Mouse (Mus musculus) ES-Bruce4 (cell line): ENCODE results near the gene Ttll11. TPM values are rescaled to one million over a fixed set of nuclear protein-coding genes. Genes with fewer than 3 reads are reported as not detected.

Source experiments
- H3K27ac ChIP-seq: 2 replicates; pipeline ENCODE4 v1.5.1; 2012; ENCODE audit warnings: low read length, inconsistent platforms; ENCODE audit not compliant: insufficient read depth
- H3K27me3 ChIP-seq: 2 replicates; pipeline ENCODE4 v1.6.1; 2012; ENCODE audit warnings: mild to moderate bottlenecking, low read length, inconsistent platforms; ENCODE audit not compliant: control insufficient read depth, poor library complexity, insufficient read depth, severe bottlenecking
- H3K36me3 ChIP-seq: 2 replicates; pipeline ENCODE4 v1.6.1; 2012; ENCODE audit warnings: inconsistent platforms, mild to moderate bottlenecking, low read length, moderate library complexity; ENCODE audit not compliant: control insufficient read depth, poor library complexity, insufficient read depth, severe bottlenecking
- H3K4me1 ChIP-seq: one replicate; pipeline ENCODE4 v1.8.1; 2011; ENCODE audit warnings: low read length; ENCODE audit not compliant: control insufficient read depth, insufficient read depth
- H3K4me3 ChIP-seq: 2 replicates; pipeline ENCODE4 v1.5.1; 2011; ENCODE audit warnings: low read depth, mild to moderate bottlenecking, low read length
- H3K9ac ChIP-seq: 2 replicates; pipeline ENCODE4 v1.6.1; 2012; ENCODE audit warnings: low read depth, mild to moderate bottlenecking, inconsistent platforms; ENCODE audit not compliant: poor library complexity, severe bottlenecking
- H3K9me3 ChIP-seq: replicated peaks from 2 replicates; pipeline ENCODE4 v1.6.1; 2012; ENCODE audit warnings: mild to moderate bottlenecking, low read length, inconsistent platforms; ENCODE audit not compliant: control insufficient read depth, poor library complexity, insufficient read depth, severe bottlenecking
- CTCF ChIP-seq: IDR thresholded peaks from one replicate; pipeline ENCODE4 v1.8.1; 2011; ENCODE audit warnings: low read depth, low read length
- EP300 ChIP-seq: IDR thresholded peaks from 2 replicates; pipeline ENCODE4 v1.6.1; 2011; ENCODE audit warnings: low read depth, low read length; ENCODE audit not compliant: insufficient read depth
- POLR2A ChIP-seq: IDR thresholded peaks from one replicate; pipeline ENCODE4 v1.8.1; 2011; ENCODE audit warnings: low read length; ENCODE audit not compliant: insufficient read depth
- polyA plus RNA-seq: library from polyadenylated mRNA; stranded (reverse); fragments of >200 nt; gene quantifications from 2 replicates; pipeline ENCODE4 v1.2.4, GENCODE M21; 2011; ENCODE audit warnings: low read depth; ENCODE audit not compliant: missing spikeins, insufficient read depth, insufficient read length

Ttll11 gene
- polyA plus RNA-seq, 1 experiment, result not detected

DNA sequence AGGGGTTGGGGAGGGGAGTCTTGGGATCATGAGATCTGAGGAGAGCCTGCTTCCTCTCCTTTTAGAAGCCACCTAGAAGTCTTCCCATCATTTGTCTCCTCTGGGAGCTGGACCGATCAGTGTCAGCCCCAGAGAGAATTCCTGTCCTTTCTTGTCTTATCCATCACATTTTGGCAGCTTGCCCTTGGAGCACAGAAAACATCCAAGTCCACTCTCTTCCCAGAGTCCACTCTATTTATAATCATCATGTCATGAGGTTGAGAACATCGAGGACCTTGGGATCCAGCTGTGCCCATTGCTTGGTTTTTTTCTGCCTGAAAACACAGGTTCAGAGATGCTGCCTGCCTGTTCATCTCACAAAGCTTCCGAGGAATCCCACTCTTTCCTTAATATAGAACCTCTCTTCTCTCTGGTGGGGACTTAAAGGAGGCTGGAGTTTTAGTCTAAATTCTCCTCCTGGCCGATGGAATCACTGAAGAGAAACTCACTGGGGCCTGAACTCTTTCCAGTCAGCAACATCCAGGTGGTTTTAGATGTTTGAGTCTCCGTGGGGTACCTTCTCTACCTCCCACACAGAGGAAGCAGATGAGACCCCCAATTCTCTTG, 163.6 kb downstream of the Ttll11 start:
- Histone ChIP-seq H3K9ac (no peak overlapping the region), H3K36me3 (no peaks in the 10 kb centered on the region), H3K4me1 (no peaks in the 10 kb centered on the region), H3K9me3 (no peaks in the 10 kb centered on the region), H3K27ac (no peak overlapping the region), H3K4me3 (no peak overlapping the region), H3K27me3 (no peaks in the 10 kb centered on the region)
- TF ChIP-seq POLR2A, result no peak
- no peak for TF ChIP-seq CTCF
- TF ChIP-seq EP300, result no peak

DNA sequence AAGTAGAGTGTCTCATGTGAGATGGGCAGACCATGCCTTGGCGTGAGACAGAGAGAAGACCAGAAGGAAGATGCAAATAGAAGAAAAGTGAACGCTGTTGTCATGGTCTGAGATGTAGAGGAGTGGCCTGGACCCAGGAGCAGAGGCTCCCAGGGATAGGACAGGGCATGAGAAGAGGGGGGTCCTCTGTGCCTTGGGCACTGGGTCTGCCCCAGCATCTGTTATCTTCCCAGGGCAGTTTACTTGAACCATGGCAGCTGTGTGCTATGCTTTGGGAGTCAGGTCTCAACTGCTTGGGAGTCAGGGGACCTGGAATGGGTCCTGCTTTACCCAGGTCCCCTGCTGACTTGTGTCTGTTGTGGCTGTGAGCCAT, 167.2 kb downstream of the Ttll11 start:
- no peak for TF ChIP-seq POLR2A
- no peak for TF ChIP-seq EP300
- no peak for TF ChIP-seq CTCF
- H3K9me3 ChIP-seq, result no peaks in the 10 kb centered on the region
- H3K27me3 ChIP-seq, result no peaks in the 10 kb centered on the region
- no peak overlapping the region for H3K27ac ChIP-seq
- H3K4me3 ChIP-seq, result no peak overlapping the region
- H3K9ac ChIP-seq, result no peak overlapping the region
- no peaks in the 10 kb centered on the region for H3K4me1 ChIP-seq
- no peaks in the 10 kb centered on the region for H3K36me3 ChIP-seq

DNA sequence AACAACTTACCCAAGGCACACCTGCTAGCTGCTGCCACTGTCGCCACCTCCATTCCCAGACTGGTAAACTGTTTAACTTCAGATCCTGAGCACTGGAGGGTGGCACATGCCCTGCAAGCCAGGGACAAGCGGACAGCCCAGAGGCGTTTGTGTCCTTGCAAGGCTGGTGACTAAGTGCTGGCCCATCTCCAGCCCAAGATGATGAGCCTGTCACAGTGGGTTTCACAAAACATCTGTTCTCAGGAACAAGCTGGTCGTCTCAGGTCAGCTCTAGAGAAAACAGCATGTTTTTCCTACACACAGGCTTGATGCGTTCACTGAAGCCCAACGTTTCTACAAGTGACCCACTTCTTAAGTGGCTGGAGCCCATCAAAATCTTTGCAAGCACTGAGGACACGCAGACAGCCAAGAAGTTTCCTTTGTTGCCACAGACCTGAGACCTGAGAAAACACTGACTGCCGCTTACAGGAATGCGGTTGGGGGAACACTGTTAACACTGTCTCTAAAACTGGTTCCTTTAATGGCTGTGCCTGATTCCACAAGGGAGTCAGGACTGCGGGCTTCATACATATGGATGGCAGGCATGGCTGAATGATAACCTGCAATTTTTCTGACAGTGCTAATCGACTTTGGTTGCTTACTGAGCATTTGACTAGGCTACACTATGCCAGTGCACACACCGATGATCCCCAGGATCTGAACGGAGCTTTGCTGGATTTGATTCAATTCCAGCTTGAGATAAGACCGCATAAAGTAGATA, 167.7 kb downstream of the Ttll11 start:
- Histone ChIP-seq H3K9ac (no peak overlapping the region), H3K4me1 (no peaks in the 10 kb centered on the region), H3K36me3 (no peaks in the 10 kb centered on the region), H3K27ac (no peak overlapping the region), H3K9me3 (no peaks in the 10 kb centered on the region), H3K4me3 (no peak overlapping the region), H3K27me3 (no peaks in the 10 kb centered on the region)
- TF ChIP-seq POLR2A (no peak), EP300 (no peak), CTCF (no peak)

DNA sequence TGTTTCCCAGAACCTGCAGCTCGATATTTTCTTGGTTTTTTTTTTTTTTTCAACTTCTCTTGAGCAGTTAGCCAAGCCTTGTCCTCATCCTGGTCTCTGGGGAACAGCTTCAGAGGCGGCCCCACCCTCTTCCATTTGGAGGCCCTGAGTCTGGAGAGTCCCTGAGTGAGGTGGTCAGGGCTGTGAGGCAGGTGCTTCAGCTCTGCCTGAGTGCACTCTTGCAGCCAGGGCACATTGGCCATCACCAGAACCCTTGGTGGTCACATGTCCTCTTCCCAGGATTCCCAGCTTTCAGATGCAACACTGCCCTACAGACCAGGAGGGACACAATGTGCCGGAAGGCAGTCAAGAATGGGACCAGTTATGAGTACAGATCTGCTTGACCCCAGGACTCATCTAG, 169.7 kb downstream of the Ttll11 start:
- no peaks in the 10 kb centered on the region for H3K36me3 ChIP-seq
- TF ChIP-seq EP300 (no peak), POLR2A (no peak), CTCF (no peak)
- H3K27me3 ChIP-seq, result no peaks in the 10 kb centered on the region
- no peak overlapping the region for H3K4me3 ChIP-seq
- no peaks in the 10 kb centered on the region for H3K4me1 ChIP-seq
- no peak overlapping the region for H3K27ac ChIP-seq
- H3K9me3 ChIP-seq, result no peaks in the 10 kb centered on the region
- no peak overlapping the region for H3K9ac ChIP-seq

DNA sequence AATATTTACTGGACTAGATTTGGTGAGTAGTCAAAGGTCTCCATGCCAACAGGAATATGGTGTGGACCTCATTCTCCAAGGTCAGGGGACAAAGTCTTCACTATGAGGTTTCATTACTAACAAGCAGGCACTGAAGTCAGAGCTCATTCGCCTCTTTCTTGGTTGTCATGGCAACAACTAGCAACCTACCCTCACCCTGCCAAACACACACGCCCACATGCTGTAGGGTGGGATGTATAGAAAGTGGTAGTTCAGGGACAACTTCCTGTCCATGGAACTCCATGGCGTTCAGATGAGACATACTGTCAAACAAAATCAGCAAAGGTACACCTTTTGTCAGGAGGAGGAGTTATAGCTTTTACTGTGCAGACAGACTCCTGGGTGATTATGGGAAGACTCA, 170.6 kb downstream of the Ttll11 start:
- Histone ChIP-seq H3K4me3 (no peak overlapping the region), H3K9ac (no peak overlapping the region), H3K4me1 (no peaks in the 10 kb centered on the region), H3K27me3 (no peaks in the 10 kb centered on the region), H3K27ac (no peak overlapping the region), H3K36me3 (no peaks in the 10 kb centered on the region), H3K9me3 (no peaks in the 10 kb centered on the region)
- TF ChIP-seq EP300 (no peak), POLR2A (no peak), CTCF (no peak)

DNA sequence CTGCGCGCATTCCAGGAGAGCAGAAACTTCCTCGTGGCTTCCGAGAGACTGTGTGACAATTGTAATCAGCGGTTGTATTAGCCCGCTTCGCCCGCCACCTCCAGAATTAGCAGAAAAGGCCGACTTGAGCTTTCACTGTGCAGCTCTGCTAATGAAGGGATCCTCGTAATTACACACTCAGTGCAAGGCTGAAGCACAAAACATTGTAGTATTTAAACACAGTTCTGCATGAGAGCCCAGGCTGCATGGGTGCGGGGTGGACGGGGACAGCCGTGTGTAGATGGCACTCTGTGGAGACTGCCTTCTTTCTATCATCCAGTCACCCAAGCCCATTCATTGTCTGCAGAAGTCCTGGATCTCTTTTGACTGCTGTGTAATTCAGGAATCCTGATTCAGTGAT, 173.8 kb downstream of the Ttll11 start:
- Histone ChIP-seq H3K27me3 (no peaks in the 10 kb centered on the region), H3K9me3 (no peaks in the 10 kb centered on the region; the same call in 1 of the 2 replicates), H3K4me3 (no peak overlapping the region), H3K36me3 (no peaks in the 10 kb centered on the region), H3K9ac (no peak overlapping the region), H3K4me1 (no peaks in the 10 kb centered on the region), H3K27ac (no peak overlapping the region)
- no peak for TF ChIP-seq EP300
- no peak for TF ChIP-seq POLR2A
- no peak for TF ChIP-seq CTCF
